Mouse (Mus musculus) cerebellum, adult 18-20 months (tissue): ENCODE results near the gene Ltbp1.
A peak's percentile ranks its signal among the peaks of the same experiment; 100 is the strongest.

Experiments used
- DNase-seq, 2 experiments: peaks; one replicate each; pipeline ENCODE4 v3.0.0; 2021

Gene Ltbp1

DNA sequence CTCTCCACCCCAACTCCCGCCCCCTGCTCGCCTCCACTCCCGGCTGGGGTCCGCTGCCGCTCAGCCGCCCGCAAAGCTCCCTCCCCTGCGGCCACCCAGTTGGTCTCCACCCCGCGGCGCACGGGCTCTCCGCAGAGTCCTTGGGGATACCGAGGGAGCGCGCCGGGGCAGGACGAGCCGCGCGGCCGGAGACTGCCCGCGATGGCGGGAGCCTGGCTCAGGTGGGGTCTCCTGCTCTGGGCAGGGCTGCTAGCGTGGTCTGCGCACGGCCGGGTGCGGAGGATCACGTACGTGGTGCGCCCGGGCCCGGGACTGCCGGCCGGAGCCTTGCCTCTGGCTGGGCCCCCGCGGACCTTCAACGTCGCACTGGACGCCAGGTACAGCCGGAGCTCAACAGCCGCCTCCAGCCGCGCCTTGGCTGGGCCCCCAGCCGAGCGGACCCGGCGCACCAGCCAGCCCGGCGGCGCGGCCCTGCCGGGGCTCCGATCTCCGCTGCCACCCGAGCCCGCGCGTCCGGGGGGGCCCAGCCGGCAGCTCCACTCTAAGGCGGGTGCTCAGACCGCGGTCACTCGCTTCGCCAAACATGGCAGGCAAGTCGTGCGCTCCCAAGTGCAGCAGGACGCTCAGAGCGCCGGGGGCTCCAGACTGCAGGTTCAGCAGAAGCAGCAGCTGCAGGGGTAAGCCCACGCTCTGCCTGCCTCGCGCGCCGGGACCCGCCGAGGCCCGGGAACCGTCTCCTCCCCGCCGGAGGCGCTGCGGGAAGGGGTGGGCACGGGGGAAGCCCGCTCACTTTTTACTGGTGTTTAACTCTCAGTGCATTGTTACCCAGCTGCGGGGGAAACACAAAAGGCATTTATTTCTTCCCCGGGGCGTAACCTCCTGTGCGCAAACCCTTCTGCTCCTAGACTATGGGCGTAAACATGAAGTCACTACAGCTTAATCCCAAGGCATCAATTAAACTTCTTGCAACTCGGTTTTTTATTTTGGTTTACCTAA is 615 bp downstream of the Ltbp1 start:
- DNase-seq = peak in 1 of 2 experiments; percentile 5

GRCm38 (mm10) chr17:75010955-75011354 is 5.6 kb downstream of the Ltbp1 start:
- DNase-seq = no peak

GRCm38 (mm10) chr17:75013211-75013610 is 7.8 kb downstream of the Ltbp1 start:
- no peak for DNase-seq

- no peak for DNase-seq
These were observed 8.5 kb downstream of the Ltbp1 start for GRCm38 (mm10) chr17:75013868-75014267.

- DNase-seq = no peak
These were observed 9.4 kb downstream of the Ltbp1 start for GRCm38 (mm10) chr17:75014601-75015356.

GRCm38 (mm10) chr17:75015546-75015945 is 10.2 kb downstream of the Ltbp1 start:
- no peak for DNase-seq

DNA sequence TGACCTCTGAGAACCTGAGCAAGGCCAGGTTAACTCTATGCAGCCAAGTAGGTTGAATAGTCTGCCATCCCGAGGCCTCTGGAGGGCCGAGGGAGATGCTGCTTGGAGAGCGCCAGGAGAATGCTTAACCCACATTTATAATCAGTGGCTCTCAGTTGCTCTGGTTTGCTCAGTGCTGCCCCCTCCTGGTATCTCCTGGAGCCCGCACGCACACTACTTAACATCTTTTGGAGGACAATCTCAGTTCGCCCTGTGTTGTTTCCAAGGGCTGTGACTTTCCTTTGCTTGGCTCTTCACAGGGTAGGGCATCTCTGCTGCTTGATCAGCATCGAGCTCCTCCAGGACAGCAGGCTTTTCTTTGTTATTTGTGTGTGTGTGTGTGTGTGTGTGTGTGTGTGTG is 12.1 kb downstream of the Ltbp1 start:
- DNase-seq = peak in 1 of 2 experiments; percentile 4

- no peak for DNase-seq
These were observed 12.8 kb downstream of the Ltbp1 start for GRCm38 (mm10) chr17:75018142-75018541.

DNA sequence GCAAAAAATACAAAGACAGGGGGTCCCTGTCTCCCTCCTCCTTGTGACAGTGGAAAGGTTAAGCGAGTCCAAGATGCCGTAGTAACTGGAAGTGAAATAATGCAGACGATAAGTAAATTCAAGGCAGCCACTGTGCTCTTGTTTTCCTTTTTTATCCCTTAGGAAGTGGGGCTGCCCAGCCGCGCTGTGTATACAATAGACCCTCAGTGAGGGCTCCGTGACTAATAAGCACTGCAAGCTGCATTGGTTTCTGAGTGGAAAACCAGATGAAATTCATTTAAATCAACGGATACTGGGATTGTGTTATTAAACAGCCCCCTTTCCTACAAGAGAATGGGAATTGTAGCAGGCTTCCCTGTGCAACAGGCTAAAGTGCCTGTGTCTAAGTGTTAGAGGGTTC is 14.7 kb downstream of the Ltbp1 start:
- no peak for DNase-seq

DNA sequence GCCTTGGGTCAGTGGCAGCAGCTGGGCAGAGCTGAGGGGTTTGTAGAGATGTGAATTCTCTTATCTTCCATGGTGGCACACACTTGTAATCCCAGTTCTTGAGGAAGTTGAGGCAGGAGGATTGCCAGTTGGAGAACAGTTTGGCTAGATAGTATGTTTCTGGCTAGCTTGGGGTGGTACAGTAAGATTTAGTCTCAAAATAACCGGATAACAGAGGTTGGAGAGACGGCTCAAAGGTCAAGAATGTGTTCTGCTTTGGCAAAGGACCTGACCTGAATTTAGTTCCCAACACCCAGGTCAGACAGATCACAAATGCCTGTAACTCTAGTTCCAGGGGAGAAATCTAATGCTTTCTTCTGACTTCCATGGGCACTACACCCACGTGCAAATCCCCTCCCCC is 15.3 kb downstream of the Ltbp1 start:
- no peak for DNase-seq

GRCm38 (mm10) chr17:75027358-75028131 is 22.2 kb downstream of the Ltbp1 start:
- no peak for DNase-seq

- no peak for DNase-seq
These were observed 28.0 kb downstream of the Ltbp1 start for GRCm38 (mm10) chr17:75033356-75033755.

- no peak for DNase-seq
These were observed 28.7 kb downstream of the Ltbp1 start for GRCm38 (mm10) chr17:75033872-75034615.

DNA sequence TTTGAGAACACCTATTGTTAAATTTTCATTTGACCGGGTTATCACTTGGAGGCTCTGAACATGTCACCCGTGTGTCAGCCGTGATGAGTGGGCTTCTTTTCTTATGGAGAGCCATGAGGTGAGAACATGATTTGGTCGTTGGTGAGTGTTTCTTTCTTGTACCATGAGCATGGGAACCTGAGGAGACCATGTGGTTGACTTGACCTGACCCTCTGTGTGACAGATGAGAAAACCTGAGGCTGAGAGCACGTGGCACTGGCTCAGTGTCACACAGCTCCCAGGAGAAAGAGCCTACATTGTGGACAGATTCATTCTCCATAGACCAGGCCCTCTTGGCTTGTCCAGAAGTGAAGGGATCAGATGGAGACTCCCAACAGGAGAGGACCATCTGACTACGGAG is 31.5 kb downstream of the Ltbp1 start:
- no peak for DNase-seq

DNA sequence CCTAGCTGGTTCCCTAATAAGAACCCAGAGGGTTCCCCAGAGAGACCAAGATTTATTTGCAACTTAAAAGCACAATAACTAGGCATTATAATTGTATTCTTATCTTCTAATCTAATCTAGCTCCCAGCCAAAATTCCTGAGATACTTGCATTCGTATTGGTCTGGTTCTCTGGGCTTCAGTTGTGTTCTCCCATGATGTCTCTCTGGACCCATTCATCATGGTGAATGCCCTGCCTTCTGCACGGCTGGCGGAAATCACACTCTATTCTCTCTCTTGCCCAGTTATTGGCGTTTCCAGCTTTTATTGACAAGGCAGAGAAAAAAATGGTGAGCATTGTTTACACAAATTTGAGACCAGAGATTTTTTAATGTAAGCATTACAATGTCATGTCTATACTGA is 33.6 kb downstream of the Ltbp1 start:
- no peak for DNase-seq

DNA sequence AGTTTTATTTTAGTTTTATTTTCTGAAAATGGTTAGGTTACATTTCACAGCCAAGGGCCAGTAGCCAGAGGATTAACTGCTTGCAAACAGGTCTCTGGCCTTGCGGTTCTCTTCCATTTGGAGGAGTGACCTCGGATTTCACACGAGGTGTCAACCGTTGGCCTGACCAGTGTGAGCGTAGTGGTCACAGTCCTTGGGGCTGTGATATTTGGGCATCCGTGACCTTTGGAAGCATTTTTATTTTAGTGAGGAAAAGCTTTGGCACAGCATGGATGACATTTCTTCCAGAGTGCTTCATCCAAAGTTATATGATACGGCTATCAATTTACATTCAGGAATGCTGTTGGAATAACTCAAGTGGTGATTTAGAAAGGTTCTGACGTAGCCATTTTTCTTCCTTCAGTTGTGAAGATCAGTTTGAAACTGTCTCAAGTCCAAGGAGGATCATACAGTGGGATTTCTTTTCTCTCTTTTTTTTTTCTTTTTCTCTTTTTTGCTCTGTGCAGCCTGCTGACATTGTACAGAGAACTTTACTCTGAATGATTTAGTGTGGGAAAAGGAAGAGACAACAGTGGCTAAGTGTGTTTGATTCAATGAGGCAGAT is 44.1 kb downstream of the Ltbp1 start:
- no peak for DNase-seq

DNA sequence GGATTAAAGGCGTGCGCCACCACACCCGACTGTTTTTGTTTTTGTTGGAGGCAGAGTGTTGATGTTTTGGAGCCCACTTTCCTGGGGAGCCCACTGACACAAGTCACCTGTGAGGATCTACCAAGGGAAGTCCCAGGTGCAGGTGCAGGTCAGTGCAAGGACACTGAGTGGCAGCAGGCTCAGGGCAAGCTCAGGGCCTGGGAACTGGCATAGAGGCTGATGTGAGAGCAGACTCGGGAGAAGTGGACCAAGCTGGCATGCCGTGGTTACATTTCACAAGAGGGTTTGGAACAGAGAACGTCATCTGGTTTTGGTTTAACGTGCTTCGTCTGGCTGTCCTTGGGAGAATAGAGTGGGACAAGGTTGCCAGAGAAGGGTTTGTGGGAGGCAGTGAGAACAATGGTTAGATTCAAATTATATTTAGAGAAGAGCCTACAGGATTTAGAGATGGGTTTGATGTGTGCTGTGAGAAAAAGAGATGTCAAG is 46.1 kb downstream of the Ltbp1 start:
- no peak for DNase-seq

DNA sequence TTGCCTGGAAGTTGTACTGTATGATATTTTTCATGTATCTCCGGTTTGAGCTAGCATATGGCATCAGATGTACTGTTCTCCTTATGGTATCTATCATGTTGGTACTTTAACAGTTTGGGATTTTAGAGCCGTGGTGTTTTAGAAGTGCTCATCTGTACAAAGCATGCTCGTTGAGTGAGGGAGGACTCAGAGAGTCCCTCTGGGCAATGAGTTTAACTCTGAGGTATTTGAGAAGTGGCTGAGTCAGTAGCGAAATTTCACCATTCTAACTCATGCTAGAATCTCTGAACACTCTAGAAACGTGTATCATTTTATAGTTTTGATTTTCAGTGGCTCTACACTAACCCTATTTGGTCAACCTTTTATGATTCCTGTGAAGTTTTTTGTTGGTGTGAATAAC is 49.9 kb downstream of the Ltbp1 start:
- no peak for DNase-seq

DNA sequence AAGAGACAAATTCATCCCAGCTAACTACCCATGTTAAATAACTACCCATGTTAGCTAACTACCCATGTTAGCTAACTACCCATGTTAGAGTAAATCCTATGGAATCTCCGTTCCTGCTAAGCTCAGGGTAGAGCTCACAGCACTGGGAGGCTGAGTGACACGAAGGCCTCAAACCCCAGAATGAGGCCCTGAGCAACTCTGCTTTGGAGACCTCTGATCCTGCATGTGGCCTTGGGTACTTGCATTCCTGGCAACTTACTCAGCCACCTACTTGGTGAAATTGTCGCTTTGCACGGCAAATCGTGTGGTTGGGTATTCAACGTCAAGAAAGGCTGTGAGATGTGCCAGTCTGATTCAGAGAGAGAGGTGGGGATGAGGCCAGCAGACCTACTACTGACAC is 50.6 kb downstream of the Ltbp1 start:
- no peak for DNase-seq

GRCm38 (mm10) chr17:75056631-75057030 is 51.3 kb downstream of the Ltbp1 start:
- no peak for DNase-seq

DNA sequence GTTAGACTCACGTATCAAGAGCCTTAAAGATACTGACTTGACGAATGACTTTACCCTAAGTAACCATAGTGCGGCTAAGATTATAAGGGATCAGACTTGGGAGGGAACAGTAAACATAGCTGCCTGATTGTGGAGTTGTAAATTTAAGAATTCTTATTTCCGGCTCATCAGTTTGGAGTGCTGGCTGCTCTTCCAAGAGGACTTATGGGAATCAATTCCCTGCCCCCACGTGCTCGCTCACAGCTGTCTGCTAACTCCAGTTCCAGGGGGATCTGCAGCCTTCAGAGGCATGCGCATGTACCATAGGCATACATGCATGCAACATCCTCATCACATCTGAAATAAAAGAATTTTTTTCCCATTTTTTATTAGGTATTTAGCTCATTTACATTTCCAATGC is 61.0 kb downstream of the Ltbp1 start:
- DNase-seq = no peak

DNA sequence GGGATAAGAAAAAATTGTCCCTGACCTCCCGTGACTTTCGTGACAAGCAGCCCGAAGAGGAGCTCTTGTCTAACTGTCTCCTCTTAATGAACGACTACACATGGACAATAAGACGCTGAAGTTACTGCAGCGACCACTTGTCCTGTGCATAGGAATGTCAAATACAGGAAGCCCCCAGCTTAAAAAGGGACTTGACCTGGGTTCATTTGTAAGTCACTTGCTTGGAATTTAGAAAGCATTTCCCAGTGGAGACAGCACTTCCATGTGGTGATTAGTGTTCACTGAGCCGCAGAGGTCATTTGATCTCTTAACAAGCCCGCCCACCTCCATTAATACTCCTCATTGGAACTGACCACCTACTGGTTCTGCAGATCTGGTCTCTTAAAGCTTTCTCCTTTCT is 61.9 kb downstream of the Ltbp1 start:
- no peak for DNase-seq
